Mouse (Mus musculus): ENCODE data around the gene Slc15a5. TPM values are rescaled to one million over a fixed set of nuclear protein-coding genes. Genes with fewer than 3 reads are reported as not detected.

The Slc15a5 gene
- polyA plus RNA-seq, 2 experiments from 2014 or later: not detected

DNA sequence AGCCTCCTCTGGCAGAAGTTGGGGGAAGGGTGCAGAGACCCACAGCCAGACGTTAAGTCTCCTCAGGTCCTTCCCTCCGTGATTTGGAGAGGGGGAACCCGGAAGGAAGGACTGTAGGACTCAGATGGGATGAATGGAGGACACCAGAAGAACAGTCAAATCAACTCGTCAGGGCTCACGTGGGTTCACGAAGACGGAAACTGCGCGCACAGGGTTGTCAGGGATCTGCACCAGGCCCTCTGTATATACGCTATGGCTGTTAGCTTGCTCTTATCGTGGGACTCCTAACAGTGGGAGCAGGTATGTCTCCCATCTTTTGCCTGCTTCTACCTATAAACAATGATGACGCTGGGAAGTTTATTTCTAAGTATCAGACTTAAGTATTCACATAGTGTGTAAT is 24.8 kb downstream of the Slc15a5 start:
- no peak for ATAC-seq

DNA sequence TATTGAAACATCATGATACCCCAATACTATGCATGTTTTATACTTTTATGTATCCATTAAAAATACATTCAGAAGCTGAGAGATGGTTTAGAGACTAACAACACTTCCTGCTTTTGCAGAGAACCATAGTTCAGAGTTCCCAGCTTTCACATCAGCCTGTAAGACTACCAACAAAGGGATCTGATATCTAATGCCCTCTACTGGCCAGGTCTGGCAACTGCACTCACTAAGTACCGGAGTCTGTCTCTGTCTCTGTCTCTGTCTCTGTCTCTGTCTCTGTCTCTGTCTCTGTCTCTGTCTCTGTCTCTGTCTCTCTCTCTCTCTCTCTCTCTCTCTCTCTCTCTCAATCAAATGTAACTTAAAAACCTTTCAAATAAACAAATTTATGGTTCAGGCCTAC is 25.6 kb downstream of the Slc15a5 start:
- ATAC-seq: no peak

DNA sequence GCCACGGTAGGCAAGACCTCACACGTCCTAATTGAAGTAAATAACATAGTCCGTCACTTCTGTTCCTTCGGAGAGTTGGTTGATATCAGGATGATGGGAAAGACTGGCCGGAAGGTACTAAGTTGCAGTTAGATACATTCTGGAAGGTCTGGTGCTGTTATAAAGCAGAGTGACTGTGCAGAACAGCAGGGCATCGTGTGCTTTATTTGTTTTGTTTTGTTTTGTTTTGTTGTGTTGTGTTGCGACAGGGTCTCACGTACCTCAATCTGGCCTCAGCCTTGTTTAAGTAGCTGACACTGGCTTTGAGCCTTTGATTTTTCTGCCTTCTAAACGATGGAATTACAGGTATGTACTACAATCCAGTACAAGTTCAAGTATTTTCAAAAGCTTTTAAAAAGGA is 26.0 kb downstream of the Slc15a5 start:
- ATAC-seq: no peak

DNA sequence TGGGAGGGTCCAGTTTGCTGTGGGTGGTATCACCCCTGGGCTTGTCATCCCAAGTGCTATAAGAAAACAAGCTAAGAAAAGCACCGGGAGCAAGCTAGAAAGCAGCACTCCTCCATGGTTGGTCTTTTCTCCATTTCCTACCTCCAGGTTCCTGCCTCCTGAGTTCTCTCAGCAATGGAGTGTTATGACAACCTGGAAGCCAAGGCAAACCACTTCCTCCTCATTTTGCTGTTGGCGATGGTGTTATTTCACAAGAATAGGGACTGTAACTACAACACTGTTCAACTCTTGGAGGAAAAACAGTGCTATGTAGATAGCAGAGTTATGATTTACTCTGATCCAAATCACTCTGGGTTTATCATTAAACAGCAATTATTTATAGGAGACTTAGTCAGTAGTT is 34.4 kb downstream of the Slc15a5 start:
- no peak for ATAC-seq

DNA sequence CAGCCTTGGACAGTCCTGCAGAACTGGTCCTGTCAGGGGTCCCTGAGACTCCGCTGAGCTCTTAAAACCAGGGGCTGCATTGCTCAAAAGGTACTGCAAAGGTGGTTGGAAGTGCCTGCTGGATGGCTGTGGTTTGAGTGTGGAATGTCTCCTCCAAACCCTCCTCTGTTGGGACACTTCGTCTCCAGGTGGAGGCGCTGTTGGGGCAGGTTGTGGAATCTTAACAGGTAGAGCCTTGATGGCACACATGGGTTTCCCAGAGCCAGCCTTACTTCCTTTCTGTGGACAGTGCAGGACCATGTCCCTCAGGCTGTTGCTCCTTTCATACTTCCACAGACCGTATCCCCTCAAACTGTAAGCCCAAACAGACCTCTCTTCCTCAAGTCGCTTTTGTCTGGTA is 36.8 kb downstream of the Slc15a5 start:
- no peak for ATAC-seq

DNA sequence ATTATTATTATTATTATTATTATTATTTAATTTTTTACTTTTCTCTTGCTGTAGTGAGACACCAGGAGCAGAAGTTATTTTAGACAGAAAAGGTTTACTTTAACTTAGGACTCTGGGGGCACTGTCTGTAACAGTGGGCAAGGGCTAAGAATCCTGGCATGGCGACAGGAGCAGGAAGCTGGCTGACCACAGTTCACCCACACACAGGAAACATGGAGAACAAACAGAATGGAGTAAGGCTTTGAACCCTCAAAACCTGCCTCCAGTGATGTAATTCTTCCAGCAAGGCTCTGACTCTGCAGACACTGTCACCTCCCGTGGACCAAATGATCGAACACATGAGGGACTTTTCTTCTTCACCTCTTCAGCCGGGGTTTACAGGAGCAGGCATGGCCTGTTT is 37.9 kb downstream of the Slc15a5 start:
- no peak for ATAC-seq

DNA sequence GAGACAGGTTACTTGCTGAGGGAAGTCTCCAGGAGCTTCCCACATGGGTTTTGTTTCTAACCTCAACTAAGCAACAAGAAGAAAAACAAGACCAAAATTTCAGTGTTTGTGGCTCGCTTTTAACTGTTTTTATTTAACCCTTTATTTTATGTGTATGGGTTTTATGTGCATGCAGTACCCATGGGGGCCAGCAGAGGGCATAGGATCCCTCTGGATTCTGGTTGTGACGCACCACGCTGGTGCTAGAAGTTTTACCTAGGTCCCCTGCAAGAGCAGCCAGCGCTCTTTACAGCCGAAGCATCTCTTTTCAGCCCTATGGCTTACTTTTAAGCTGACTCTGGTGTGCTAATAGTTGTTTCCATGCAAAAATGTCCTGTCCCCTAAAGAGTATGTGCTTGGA is 42.1 kb downstream of the Slc15a5 start:
- no peak for ATAC-seq

DNA sequence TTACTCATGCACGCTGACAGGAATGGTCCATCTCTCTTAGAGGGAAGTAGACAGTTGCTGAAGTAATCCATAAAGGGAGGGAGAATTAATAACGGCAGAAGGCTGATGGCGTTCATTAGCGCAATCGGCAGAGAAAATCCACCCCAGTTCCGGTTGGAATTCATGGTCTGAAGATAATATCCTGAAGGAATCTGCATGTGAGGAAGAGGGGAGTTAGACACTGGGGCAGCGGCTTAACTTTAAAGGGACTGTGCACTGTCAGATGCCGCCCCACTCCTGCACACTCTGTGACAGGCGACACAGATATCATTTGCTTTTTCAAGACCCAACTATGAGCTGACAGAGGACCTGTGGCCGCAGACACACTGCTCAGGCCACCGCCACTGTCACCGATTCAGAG is 42.8 kb downstream of the Slc15a5 start:
- no peak for ATAC-seq

DNA sequence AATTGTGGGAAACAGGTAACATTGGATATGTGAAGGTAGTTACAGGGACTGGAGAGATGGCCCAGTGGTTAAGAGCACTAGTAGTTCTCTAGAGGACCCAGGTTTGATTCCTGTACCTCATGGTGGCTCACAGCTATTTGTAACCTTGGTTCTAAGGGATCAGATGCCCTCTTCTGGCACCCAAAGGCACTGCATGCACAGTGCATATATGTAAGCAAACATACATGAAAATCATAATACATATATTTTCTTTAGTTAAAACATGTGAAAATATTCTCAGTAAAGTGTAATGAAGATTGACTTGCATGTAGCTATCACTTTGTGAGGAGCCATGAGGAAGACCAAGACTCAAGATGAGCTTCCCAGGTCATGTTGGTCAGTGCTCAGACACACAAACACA is 62.8 kb downstream of the Slc15a5 start:
- ATAC-seq: no peak

DNA sequence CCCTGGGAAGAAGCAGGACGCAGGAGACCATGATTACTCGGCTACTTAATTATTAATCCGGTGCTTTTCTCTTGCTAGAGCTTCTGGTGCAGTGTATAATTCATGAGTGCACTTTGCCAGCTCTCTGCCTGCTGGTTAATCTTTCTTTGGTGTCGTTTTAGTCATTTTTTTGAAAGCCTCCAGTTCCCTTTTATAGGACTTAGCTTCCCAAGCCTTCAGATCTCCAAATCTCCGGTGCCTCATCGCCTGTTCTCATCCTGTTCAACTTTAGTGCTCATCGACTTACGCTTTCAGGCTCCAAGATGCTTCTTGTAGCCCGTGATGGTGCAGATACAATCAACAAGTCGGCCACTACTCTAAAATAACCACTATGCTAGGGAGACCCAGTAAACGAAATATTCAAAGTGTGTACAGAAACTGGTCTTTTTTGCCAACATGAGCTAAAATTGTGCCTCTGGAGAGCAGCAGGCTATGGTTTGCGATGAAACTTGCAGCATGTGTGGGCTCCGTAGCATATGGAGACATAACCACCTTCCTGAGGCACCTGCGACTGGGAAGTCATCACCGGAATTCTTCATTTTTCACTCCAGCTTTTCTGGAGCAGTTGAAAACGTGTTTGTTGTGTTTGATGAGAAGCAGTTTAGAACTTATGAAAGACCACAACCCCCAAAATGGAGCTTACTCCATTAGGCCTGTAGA is 64.6 kb downstream of the Slc15a5 start:
- ATAC-seq: no peak

DNA sequence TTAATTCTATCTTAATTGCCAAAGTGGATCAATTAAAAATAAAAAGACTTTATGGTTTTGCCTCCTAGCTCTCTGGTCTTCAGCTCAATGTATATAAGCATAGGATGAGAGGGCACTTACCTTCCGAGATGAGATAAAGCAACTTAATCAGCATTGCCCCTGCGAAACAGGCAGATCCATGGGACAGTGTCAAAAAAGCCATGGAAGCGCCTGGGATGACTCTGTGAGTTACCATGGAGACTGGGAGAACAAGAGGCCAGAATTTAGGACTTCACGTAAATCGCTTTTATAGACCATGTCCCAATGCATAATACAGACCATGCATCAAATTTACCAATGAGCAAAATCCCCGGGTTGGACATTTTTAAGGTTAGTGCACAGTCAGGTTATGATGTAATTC is 67.8 kb downstream of the Slc15a5 start:
- ATAC-seq: no peak

DNA sequence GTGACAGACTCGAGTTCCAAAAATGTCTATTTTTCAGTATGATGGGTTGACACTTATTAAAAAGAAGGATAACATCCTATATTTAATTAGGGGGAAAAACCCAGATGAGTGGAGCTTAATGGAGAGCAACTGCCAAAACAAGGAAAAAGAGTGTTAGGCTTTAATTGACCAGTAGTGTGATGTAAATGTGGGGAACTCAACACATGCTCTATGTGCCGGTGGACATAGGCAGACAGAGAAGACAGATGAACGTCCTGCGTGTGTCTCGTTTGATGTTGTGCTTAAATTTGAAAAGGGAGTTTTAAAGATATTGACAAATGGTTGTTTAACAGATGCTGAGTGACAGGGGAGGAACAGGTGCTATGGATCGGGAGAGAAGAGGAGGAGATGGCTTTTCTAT is 72.0 kb downstream of the Slc15a5 start:
- no peak for ATAC-seq

DNA sequence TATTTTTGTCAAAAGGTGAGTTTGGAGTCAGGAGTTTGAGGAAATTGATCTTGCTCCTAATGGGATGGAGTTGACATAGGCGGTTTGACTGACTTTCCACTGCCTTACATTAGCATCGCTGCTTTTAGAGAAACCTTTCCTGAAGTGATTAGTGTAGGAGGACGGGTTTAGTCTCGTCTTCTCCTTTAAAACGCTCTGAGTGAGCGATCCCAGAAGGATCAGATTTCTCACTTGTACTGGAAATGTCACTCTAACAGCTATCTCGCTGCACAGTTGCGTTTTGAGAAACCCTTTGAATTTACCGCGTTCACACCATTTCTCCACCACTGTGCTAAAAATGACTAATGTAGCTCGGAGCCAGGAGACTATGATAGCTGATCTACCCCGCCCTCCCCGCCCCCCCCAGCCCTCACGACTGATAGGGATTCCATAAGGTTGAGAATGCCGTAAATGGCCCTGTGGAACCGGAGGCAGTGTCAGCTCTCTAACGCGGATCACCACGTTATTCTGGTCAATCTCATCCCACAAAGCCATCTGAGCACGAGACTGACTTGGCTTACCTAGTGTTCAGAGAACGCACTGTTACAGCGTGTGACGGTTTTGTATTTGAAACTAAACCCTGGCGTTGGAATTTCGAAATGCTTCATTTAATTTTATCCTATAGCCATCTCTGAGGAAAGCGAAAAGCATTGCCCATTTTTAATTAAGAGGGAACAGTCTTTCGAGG is 73.0 kb downstream of the Slc15a5 start:
- ATAC-seq: no peak

DNA sequence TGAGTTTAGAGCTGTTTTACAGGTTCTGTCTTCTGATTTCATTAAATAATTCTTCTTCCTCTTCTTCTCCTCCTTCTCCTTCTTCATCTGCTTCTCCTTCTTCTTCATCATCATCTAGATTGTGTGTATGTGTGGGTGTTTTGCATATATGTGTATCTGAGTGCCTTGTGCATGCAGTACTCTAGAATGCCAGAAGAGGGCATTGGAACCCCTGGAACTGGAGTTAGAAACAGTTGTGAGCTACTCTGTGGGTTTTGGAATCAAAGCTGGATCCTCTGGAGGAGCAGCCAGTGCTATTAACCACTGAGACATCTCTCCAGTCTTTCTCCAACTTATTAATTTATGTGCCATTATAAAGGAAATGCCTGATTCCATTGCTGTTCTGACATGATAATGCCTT is 89.9 kb downstream of the Slc15a5 start:
- ATAC-seq: no peak

DNA sequence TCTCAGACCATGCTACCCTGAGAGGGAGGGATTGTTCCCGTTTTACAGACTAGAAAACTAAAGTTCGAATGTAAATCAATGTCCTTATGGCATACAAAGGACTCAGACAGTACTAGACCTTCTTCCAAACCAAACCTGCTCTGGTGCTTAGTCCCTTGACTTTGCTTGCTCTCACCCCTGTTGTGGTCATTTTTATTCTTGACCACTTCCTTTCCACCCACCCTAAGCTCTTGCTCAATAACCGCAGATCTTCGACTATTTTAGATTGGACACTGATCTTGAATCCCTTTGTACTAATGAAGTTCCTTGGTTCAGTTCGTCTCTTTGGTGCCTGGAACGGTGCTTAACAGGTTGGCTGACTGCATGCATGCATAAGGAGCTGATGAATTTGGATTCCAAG is 94.5 kb downstream of the Slc15a5 start:
- ATAC-seq: no peak

DNA sequence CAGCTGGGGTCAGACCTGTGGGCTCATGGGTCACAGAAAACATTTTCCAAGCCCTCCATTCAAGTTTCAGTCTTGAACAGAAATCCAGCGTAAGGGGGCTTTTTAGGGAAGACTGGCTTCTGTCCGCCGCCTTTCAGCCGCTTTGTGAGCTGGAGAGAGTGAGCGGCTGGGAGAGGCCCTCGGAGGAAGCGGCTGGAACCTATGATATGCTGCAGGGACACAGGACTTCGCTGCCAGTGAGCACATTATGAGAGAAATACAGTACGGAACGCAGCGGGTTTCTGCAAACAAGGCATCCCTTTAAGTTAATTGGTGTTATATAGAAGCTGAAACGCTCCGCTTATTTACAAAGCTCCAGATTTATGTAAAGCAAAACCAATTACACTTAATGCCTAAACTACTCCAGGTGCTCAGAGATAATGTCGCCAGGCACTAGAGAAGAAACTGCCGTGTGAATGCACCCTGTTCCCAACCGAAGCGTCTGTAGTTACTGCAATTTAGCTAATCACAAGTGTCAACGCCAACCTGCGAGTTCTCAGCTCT is 97.5 kb downstream of the Slc15a5 start:
- ATAC-seq: no peak

DNA sequence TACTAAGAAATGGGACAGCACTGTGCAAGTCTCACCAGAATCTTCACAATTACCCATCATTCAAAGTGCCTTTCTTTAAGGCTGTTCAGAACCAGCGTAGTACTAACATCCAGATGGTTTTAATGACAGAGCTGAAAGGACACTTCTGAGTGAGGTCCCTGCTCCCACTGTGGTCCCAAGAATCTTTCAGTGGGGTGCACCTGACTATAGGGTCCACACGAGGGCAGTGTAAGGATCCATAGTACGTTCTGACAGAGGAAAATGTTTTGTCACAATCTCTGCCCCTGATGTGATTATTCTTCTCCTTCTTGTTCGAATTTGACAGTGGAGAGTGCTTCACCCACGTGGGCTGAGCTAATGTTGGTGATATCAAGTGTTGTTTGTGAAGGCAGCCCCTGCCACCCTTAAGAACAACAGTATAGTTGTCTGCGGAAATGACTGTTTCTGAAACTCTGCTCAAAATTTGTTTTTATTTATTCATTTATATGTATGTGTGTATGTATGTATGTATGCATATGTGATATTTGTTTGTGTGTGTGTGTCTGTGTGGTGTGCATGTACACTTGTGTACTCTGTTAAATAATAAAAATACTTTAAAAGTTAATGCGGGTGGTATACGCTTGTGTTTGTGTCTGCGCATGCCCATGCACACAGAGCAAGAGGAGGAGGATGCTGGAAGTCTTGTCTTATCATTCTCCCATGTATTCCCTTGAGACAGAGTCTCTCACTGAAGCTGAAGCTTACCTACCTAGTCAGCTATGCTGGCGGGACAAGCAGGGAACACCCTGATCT is 98.6 kb downstream of the Slc15a5 start:
- no peak for ATAC-seq

DNA sequence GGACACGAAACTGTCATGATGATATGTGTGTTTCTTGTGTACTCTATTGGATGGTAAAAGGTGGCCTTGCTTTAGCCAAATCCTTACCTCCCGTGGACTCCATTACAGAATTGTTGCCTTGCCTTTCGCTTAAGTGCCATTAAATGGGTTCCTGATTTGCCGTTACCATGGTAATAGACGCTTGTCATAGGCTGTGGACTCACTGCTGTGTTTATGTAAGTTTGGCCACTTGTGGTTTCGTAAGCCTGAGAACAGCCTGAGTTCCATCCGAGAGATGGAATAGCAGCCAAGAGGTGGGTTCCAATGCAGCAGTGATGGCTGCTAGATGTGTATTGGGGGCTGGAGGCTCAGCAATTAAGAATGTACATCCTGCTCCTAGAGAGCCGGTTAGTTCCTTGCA is 99.3 kb downstream of the Slc15a5 start:
- ATAC-seq: no peak

DNA sequence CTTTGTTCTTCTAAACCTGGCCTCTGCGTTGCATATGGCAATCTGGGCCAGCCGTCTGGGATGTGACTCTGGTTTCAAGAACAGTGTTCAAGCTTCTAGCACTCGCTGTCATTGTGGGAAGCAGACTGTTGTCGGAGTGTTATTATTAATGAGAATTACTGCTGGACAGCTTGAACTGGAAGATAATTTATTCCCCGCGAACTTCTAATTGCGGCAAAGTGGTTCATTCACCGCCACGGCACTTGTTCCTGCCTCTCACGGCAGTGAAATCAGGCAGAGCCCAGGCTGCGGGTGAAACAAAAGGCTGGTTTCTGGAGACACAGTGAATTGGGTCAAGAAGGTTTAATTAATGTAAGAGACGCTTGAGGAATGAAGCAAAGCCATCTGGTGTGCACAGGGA is 99.9 kb downstream of the Slc15a5 start:
- no peak for ATAC-seq

DNA sequence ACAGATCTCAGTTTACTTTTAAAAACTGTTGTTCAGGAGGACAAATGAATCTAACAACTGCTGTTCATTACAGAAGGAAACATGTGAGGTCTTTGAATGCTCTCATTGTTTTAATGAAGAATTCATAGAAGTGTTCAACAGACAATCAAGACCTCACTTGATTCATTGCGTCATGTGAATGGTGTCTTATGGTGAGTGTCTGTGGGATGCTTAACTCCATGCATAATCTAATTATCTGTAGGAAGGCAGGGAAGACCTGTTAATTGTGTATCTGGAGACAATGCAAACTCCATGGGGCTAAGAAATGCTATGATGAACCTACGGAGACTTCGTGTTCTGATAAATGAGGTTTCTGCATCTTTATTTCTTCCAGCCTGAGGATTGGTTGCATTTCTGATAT is 103.7 kb downstream of the Slc15a5 start:
- no peak for ATAC-seq

DNA sequence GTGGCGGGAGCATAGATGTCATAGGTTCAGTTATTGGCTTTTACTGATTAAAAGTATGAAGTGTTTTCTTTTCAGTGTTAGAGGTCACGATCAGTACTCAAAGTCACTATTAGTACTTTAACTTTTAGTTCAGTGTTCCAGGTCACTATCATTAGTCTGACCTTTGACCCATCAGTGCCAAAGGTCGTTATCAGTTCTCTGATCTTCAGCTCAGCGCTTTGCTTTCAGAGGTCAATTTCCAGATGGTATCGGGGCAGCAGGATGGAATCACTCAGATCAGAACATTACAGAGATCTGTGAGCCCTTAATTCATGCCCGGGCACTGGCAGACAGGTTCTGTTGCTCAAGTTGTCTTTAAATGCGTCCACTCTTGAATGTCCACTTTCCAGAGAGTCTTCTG is 116.0 kb downstream of the Slc15a5 start:
- no peak for ATAC-seq

DNA sequence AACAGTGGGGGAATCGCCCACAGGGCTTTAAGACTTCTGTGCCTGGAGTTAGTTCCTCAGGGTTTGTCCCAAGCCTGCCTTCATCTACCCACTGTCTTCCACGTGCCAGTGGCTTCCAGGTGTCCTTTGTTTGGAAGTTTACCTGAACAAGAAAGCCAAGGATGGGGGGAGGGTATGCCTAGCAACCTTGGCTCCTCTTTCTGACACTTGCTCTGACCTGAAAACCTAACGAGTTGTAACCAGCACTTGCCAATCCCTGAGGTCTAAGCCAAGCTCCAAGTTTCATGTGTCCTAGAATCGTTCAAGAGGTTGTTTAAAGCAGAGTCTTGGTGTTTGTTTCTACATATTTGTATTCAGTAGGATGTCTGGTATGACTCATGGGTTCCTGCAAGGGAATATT is 116.9 kb downstream of the Slc15a5 start:
- no peak for ATAC-seq

DNA sequence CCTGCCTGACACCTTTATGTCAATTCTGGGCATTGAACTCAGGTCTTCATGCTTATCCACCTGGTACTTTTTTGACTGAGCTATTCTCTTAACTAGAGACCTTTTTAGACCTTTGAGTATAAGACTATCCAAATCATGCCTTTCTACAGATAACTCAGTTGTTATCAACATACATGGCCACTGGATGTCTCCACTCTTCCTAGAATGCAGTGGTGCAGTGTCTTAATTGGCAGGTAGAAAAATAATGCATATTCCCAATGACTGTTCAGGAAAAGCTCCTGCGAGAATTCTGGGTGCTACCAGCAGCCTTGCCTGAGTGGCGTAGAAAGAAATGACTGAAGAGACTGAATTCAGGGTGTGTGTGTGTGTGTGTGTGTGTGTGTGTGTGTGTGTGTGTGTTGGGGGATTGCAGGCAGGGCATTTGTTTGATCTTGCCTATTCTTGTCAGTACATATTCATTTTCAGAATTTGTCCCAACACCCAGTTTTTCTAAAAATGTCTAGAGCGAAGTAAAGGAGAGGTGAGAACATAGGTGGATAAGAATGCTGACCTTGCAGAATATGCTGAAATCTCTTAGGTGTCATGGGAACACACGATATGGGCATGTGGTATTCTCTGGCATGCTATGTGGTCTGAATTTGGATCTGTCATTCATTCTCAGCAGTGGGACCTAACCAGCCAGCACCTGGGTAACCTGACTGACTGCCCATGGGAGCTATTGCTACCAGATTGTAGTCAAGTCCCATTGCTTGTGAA is 119.5 kb downstream of the Slc15a5 start:
- no peak for ATAC-seq

All from CD4-positive, CD25-positive, alpha-beta regulatory T cell, adult 4 months (primary cell).